Mouse (Mus musculus) bone marrow, adult 2 months (tissue): ENCODE measurements at regions not wholly inside any gene's neighbourhood (a gene's known extent, or its start where the extent isn't known, plus 50 kb on each side); places are given as distances from the start of the nearest gene placed in this dataset.

Experiments used
- CTCF ChIP-seq: fragments of 200-500 bp; IDR thresholded peaks from 2 replicates; pipeline ENCODE4 v1.5.1; 2011; ENCODE audit warnings: low read length, control low read depth; ENCODE audit not compliant: control insufficient read depth, insufficient read depth
- POLR2A ChIP-seq: fragments of 200-500 bp; IDR thresholded peaks from 2 replicates; pipeline ENCODE4 v1.6.1; 2011; ENCODE audit warnings: low read depth, mild to moderate bottlenecking, control low read depth, low read length, borderline replicate concordance; ENCODE audit not compliant: control insufficient read depth

DNA sequence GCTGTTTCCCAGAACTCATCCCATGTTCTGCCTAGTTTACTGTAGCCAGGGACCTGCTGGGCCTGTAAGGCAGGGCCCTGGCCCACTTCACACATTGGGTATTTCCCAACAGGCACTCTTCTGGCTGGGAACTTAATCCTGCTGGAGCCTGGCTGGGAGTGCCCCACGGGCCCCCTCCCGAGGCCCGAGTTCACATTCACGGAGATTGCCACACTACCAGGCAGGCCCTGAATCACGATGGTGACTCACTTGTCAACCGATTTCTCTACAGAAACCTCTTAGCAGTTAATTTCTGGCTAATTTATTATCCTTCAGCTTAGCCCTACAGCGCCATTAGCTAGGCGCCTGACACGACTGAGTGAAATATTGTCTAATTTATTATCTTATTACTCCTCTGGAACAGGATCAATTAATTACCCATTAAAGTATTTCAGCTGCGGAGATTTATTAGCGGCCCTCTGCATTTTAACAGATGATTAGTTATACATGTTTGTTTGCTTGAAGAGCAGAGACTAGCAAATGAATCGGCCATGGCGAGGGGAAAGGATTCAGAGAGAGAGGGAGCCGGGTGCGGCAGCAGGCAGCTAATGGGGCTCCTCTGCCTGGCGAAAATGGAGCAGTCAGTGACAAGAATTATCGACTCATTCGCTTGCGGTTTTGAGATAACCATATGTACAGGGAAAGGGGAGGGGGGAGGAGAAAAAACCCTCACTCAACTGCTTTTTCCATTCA lies 229.7 kb upstream of the Zfp703 start:
- no peak for TF ChIP-seq CTCF
- no peak for TF ChIP-seq POLR2A
